Mouse (Mus musculus): ENCODE measurements around the gene Ccdc40.
"Not testable (repeated sequence)": the region's sequence is repeated elsewhere in the genome, so short reads cannot be mapped to it uniquely, and the experiment has no call there.

DNA sequence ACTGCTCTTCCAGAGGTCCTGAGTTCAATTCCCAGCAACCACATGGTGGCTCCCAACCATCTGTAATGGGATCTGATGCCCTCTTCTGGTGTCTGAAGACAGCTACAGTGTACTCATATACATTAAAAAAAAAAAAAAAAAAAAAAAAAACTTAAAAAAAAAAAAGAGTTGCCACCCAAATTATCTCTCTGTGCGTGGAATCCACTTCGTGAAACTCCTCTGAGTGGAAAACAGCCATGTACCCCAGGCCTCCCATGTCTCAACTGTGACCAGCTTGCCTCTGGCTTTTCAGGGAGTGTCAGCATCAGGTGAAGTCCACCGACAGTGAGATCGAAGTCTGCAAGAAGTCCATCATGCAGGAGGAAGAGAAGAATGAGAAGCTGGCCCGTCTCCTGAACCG lies 17.2 kb downstream of the Ccdc40 start:
- not testable (repeated sequence) for TF ChIP-seq POLR2A (IDR thresholded peaks at IDR 0.05; ENCODE audit: low read depth, low read length); CTCF (IDR thresholded peaks at IDR 0.05; ENCODE audit: borderline replicate concordance, insufficient read depth, low read length)
